Mouse (Mus musculus) forebrain, embryonic 16.5 days (tissue): ENCODE measurements at regions not wholly inside any gene's neighbourhood (a gene's known extent, or its start where the extent isn't known, plus 50 kb on each side); places are given as distances from the start of the nearest gene placed in this dataset.

Experiments
- ATAC-seq: fragments of 200-750 bp; cut with Nextera tagmentation; 2 replicates; pipeline ENCODE4 v1.8.0; 2017; ENCODE audit warnings: mild to moderate bottlenecking, moderate library complexity
- H3K27ac ChIP-seq: fragments of 300-500 bp; sonication (generic); 2 replicates; pipeline ENCODE4 v1.5.1; 2014; ENCODE audit warnings: low read length, control low read depth
- H3K27me3 ChIP-seq: fragments of 300-500 bp; sonication (generic); replicated peaks from 2 replicates; pipeline ENCODE4 v1.6.1; 2014; ENCODE audit warnings: low read length; ENCODE audit not compliant: control insufficient read depth, insufficient read depth
- H3K36me3 ChIP-seq: fragments of 300-500 bp; sonication (generic); 2 replicates; pipeline ENCODE4 v1.6.1; 2014; ENCODE audit not compliant: control insufficient read depth, insufficient read depth
- H3K4me1 ChIP-seq: fragments of 300-500 bp; sonication (generic); replicated peaks from 2 replicates; pipeline ENCODE4 v1.6.1; 2014; ENCODE audit warnings: low read length; ENCODE audit not compliant: control insufficient read depth, insufficient read depth
- H3K4me2 ChIP-seq: fragments of 300-500 bp; sonication (generic); 2 replicates; pipeline ENCODE4 v1.6.1; 2014; ENCODE audit warnings: mild to moderate bottlenecking, low read length, control low read depth
- H3K4me3 ChIP-seq: fragments of 300-500 bp; sonication (generic); replicated peaks from 2 replicates; pipeline ENCODE4 v1.5.1; 2014; ENCODE audit warnings: mild to moderate bottlenecking, low read length, control low read depth
- H3K9ac ChIP-seq: fragments of 300-500 bp; sonication (generic); replicated peaks from 2 replicates; pipeline ENCODE4 v1.6.1; 2014; ENCODE audit warnings: low read depth, low read length, control low read depth
- H3K9me3 ChIP-seq: fragments of 300-500 bp; sonication (generic); 2 replicates; pipeline ENCODE4 v1.6.1; 2016; ENCODE audit warnings: low read length; ENCODE audit not compliant: control insufficient read depth
- WGBS: fragments of 180-500 bp; shearing (Covaris S2); extraction: QIAGEN DNeasy Blood & Tissue Kit; methylation state at CpG from one replicate; pipeline ENCODE4 v1.1.7; 2014; 5-methylcytosine and 5-hydroxymethylcytosine counted together

GRCm38 (mm10) chr3:101516781-101517499, 87.5 kb downstream of the Atp1a1 start:
- H3K27ac ChIP-seq, result no peak overlapping the region
- H3K27me3 ChIP-seq, result no peaks in the 10 kb centered on the region
- peaks cover 4% of the 10 kb centered on the region for H3K4me1 ChIP-seq
- 46% methylated on average over 15 of the region's 15 CpGs for WGBS
- no peaks in the 10 kb centered on the region for H3K36me3 ChIP-seq
- no peak overlapping the region for H3K4me3 ChIP-seq
- H3K9me3 ChIP-seq, result no peaks in the 10 kb centered on the region
- no peak overlapping the region for H3K4me2 ChIP-seq
- ATAC-seq, result peak; percentile 51; the same call in 1 of the 2 replicates
- H3K9ac ChIP-seq, result 0 out of 2 replicates have a peak overlapping the region, but pooled peaks have one; percentile 10

GRCm38 (mm10) chr3:101515566-101515965, 88.9 kb downstream of the Atp1a1 start:
- Histone ChIP-seq H3K4me1 (peaks cover 4% of the 10 kb centered on the region), H3K27me3 (no peaks in the 10 kb centered on the region), H3K27ac (no peak overlapping the region), H3K9ac (no peak overlapping the region), H3K4me2 (no peak overlapping the region), H3K36me3 (no peaks in the 10 kb centered on the region), H3K9me3 (no peaks in the 10 kb centered on the region), H3K4me3 (no peak overlapping the region)
- WGBS, result 92% methylated on average over 7 of the region's 7 CpGs
- ATAC-seq, result no peak

GRCm38 (mm10) chr3:101513611-101514311, 90.7 kb downstream of the Atp1a1 start:
- H3K4me2 ChIP-seq, result no peak overlapping the region
- no peak overlapping the region for H3K9ac ChIP-seq
- H3K4me1 ChIP-seq, result peaks cover 4% of the 10 kb centered on the region; the same call in 1 of the 2 replicates
- WGBS, result 57% methylated on average over 13 of the region's 13 CpGs
- H3K36me3 ChIP-seq, result no peaks in the 10 kb centered on the region
- no peak overlapping the region for H3K27ac ChIP-seq
- no peaks in the 10 kb centered on the region for H3K27me3 ChIP-seq
- H3K9me3 ChIP-seq, result no peaks in the 10 kb centered on the region
- no peak overlapping the region for H3K4me3 ChIP-seq
- ATAC-seq, result no peak
